Comparison of ENCODE assay signal across 19 mouse cellular contexts in genomic region chr19:60598025-60598697, GRCm38 (mm10). TPM values are rescaled to one million over a fixed set of nuclear protein-coding genes. Genes with fewer than 3 reads are reported as not detected.
DNase-seq lines count a peak whose midpoint lies in the region; ATAC-seq and TF ChIP-seq lines count a peak whose summit lies in the region.
"Had no signal": no experiment of that assay in that cellular context is flagged by ENCODE, and none has a peak within 500 bp of the region (broad histone marks: within the 10 kb centered on the region; RNA-seq: fewer than 3 reads in every experiment).

No protein-coding gene starts in this region.

- no peak for TF ChIP-seq CTCF in lung, embryonic 14.5 days (IDR thresholded peaks at IDR 0.05; ENCODE audit: low read depth)

- DNase-seq in lung, embryonic 14.5 days, result peak; percentile 6
- DNase-seq in lung, adult 18-20 months, result no peak
- DNase-seq in right cerebral cortex, postnatal 36 days (ENCODE audit: low spot score in 2 of 2), result no peak
- no peak for DNase-seq in layer of hippocampus, postnatal 10 days (ENCODE audit: low spot score in 2 of 2)
- DNase-seq: adrenal gland, adult 8-10 months; adrenal gland, postnatal 36 days; B cell, adult 2 months; cerebellum, adult 11-12 months; cerebellum, adult 9-10 months; cerebellum, postnatal 25 days; gastrocnemius, postnatal 10 days; heart, postnatal 10 days had no signal

- no peak overlapping the region for H3K4me2 ChIP-seq in lung, embryonic 14.5 days
- H3K4me2 ChIP-seq: embryonic facial prominence, embryonic 12.5 days; hindbrain, embryonic 13.5 days had no signal

- no peaks in the 10 kb centered on the region for H3K27me3 ChIP-seq in lung, embryonic 14.5 days (ENCODE audit: insufficient read depth, low read length)
- H3K27me3 ChIP-seq: embryonic facial prominence, embryonic 12.5 days; hindbrain, embryonic 13.5 days had no signal

- no peaks in the 10 kb centered on the region for H3K4me1 ChIP-seq in lung, embryonic 14.5 days (ENCODE audit: insufficient read depth)
- H3K4me1 ChIP-seq: embryonic facial prominence, embryonic 12.5 days; hindbrain, embryonic 13.5 days had no signal

- no peak overlapping the region for H3K9ac ChIP-seq in lung, embryonic 14.5 days
- H3K9ac ChIP-seq: embryonic facial prominence, embryonic 12.5 days; hindbrain, embryonic 13.5 days had no signal

- H3K4me3 ChIP-seq in lung, embryonic 14.5 days (ENCODE audit: low read depth, low read length), result no peak overlapping the region
- H3K4me3 ChIP-seq: embryonic facial prominence, embryonic 12.5 days; hindbrain, embryonic 13.5 days had no signal

- no peak overlapping the region for H3K27ac ChIP-seq in lung, embryonic 14.5 days (ENCODE audit: low read depth)
- H3K27ac ChIP-seq: embryonic facial prominence, embryonic 12.5 days; hindbrain, embryonic 13.5 days had no signal

- 85% methylated on average over 8 of the region's 8 CpGs for WGBS in lung, embryonic 14.5 days

- H3K9me3 ChIP-seq in lung, embryonic 14.5 days (ENCODE audit: low read depth, low read length), result no peaks in the 10 kb centered on the region
- H3K9me3 ChIP-seq: embryonic facial prominence, embryonic 12.5 days; G1E; hindbrain, embryonic 13.5 days had no signal

- ATAC-seq in lung, embryonic 14.5 days (ENCODE audit: insufficient read depth), result no peak
- ATAC-seq in granulocyte monocyte progenitor cell, adult 5-6 weeks (replicated peaks; ENCODE audit: poor library complexity, severe bottlenecking), result peak; percentile 52; the same call in 1 of the 2 replicates
- ATAC-seq in megakaryocyte progenitor cell, adult 5-6 weeks (replicated peaks; ENCODE audit: poor library complexity), result peak; percentile 39; the same call in 1 of the 2 replicates
- ATAC-seq: CD4-positive, CD25-positive, alpha-beta regulatory T cell, adult 4 months; forebrain, embryonic 16.5 days had no signal

- no peaks in the 10 kb centered on the region for H3K36me3 ChIP-seq in lung, embryonic 14.5 days (ENCODE audit: insufficient read depth)
- H3K36me3 ChIP-seq: embryonic facial prominence, embryonic 12.5 days; G1E; hindbrain, embryonic 13.5 days had no signal

RNA-seq across cellular contexts. Expression of gene Cacul1, which starts 17.3 kb away (rescaled TPM):
- polyA plus RNA-seq in lung, embryonic 14.5 days (2014; fragmentation: Nextera tagmentation; extraction: Ambion mirVana), result 29.3 and 30.8 TPM in 2 replicates
- total RNA-seq in granulocyte monocyte progenitor cell, adult 5-6 weeks (2014; fragmentation: Nextera tagmentation), result 22.2 and 30.8 TPM in 2 replicates
- total RNA-seq in granulocyte monocyte progenitor cell, adult 5-6 weeks (2017), result 34.7 and 36.2 TPM in 2 replicates
- total RNA-seq in megakaryocyte progenitor cell, adult 5-6 weeks (2015), result 31.2 and 33.4 TPM in 2 replicates
- 30.1 and 39.1 TPM in 2 replicates for total RNA-seq in megakaryocyte progenitor cell, adult 5-6 weeks (2017)
- 10 to 100 TPM; 46.0 to 50.0 TPM for total RNA-seq in layer of hippocampus, postnatal 10 days (2021)
